Mouse (Mus musculus): ENCODE results near the gene Siglec1. TPM values are rescaled to one million over a fixed set of nuclear protein-coding genes. Genes with fewer than 3 reads are reported as not detected.

Gene Siglec1
- polyA plus RNA-seq, 1 experiment from 2014 or later, result 0.13 TPM

GRCm38 (mm10) chr2:131026941-131027340 lies 59.6 kb downstream of the Siglec1 start:
- Histone ChIP-seq H3K4me3 (no peak overlapping the region), H3K36me3 (peaks cover 60% of the 10 kb centered on the region), H3K9ac (no peak overlapping the region), H3K27ac (replicated peaks) (no peak overlapping the region), H3K4me2 (no peak overlapping the region), H3K4me1 (replicated peaks) (no peaks in the 10 kb centered on the region), H3K9me3 (no peaks in the 10 kb centered on the region), H3K27me3 (no peaks in the 10 kb centered on the region)
- WGBS, result 92% methylated on average over 3 of the region's 3 CpGs
- no peak for ATAC-seq (ENCODE audit: low read depth)

GRCm38 (mm10) chr2:131025230-131025629 lies 61.3 kb downstream of the Siglec1 start:
- Histone ChIP-seq H3K4me2 (no peak overlapping the region), H3K36me3 (peaks cover 76% of the 10 kb centered on the region), H3K9me3 (no peaks in the 10 kb centered on the region), H3K9ac (no peak overlapping the region), H3K27me3 (no peaks in the 10 kb centered on the region), H3K4me1 (replicated peaks) (no peaks in the 10 kb centered on the region), H3K27ac (replicated peaks) (no peak overlapping the region), H3K4me3 (no peak overlapping the region)
- WGBS, result 94% methylated on average over 2 of the region's 2 CpGs
- no peak for ATAC-seq (ENCODE audit: low read depth)

Small RNAs within 50 kb of the gene (microRNA-seq; reads per million reads assigned to microRNA genes)
- gene Mir6973b, result not detected

Other genes with a start within 250 kb of the Siglec1 start
- 96.5 and 102 TPM in 2 replicates for gene 4930402H24Rik, start 180.4 kb downstream of the Siglec1 start, polyA plus RNA-seq (2015; fragmentation: Nextera tagmentation; extraction: Ambion mirVana)
- 11.7 and 12.3 TPM in 2 replicates for gene Atrn, start 180.3 kb downstream of the Siglec1 start, polyA plus RNA-seq (2015; fragmentation: Nextera tagmentation; extraction: Ambion mirVana)
- gene Gfra4, start 43.7 kb downstream of the Siglec1 start, polyA plus RNA-seq (2015; fragmentation: Nextera tagmentation; extraction: Ambion mirVana), result 21.3 and 21.8 TPM in 2 replicates
- gene Adam33, start 23.0 kb downstream of the Siglec1 start, polyA plus RNA-seq (2015; fragmentation: Nextera tagmentation; extraction: Ambion mirVana), result 0.59 and 1.3 TPM in 2 replicates
- 5.1 and 6.0 TPM in 2 replicates for gene Hspa12b, start 40.5 kb upstream of the Siglec1 start, polyA plus RNA-seq (2015; fragmentation: Nextera tagmentation; extraction: Ambion mirVana)
- not detected in 2 replicates for gene Gm11037, start 46.7 kb upstream of the Siglec1 start, polyA plus RNA-seq (2015; fragmentation: Nextera tagmentation; extraction: Ambion mirVana)
- gene 1700037H04Rik, start 73.3 kb upstream of the Siglec1 start, polyA plus RNA-seq (2015; fragmentation: Nextera tagmentation; extraction: Ambion mirVana), result 88.3 and 99.0 TPM in 2 replicates
- gene Cenpb, start 93.3 kb upstream of the Siglec1 start, polyA plus RNA-seq (2015; fragmentation: Nextera tagmentation; extraction: Ambion mirVana), result 12.6 and 12.7 TPM in 2 replicates
- gene Cdc25b, start 100.2 kb upstream of the Siglec1 start, polyA plus RNA-seq (2015; fragmentation: Nextera tagmentation; extraction: Ambion mirVana), result 32.5 and 40.3 TPM in 2 replicates
- gene Spef1, start 100.5 kb upstream of the Siglec1 start, polyA plus RNA-seq (2015; fragmentation: Nextera tagmentation; extraction: Ambion mirVana), result 6.9 and 7.9 TPM in 2 replicates
- 30.9 and 39.7 TPM in 2 replicates for gene Ap5s1, start 120.3 kb upstream of the Siglec1 start, polyA plus RNA-seq (2015; fragmentation: Nextera tagmentation; extraction: Ambion mirVana)
- gene Mavs, start 147.3 kb upstream of the Siglec1 start, polyA plus RNA-seq (2015; fragmentation: Nextera tagmentation; extraction: Ambion mirVana), result 5.9 and 7.0 TPM in 2 replicates
- 30.5 and 35.6 TPM in 2 replicates for gene Pank2, start 175.7 kb upstream of the Siglec1 start, polyA plus RNA-seq (2015; fragmentation: Nextera tagmentation; extraction: Ambion mirVana)